Mouse (Mus musculus): Measurements from ENCODE around the gene Akr1c20. TPM values are rescaled to one million over a fixed set of nuclear protein-coding genes. Genes with fewer than 3 reads are reported as not detected.

Gene Akr1c20
- polyA plus RNA-seq (2016; fragmentation: Nextera tagmentation; extraction: Ambion mirVana) = not detected in 2 replicates

DNA sequence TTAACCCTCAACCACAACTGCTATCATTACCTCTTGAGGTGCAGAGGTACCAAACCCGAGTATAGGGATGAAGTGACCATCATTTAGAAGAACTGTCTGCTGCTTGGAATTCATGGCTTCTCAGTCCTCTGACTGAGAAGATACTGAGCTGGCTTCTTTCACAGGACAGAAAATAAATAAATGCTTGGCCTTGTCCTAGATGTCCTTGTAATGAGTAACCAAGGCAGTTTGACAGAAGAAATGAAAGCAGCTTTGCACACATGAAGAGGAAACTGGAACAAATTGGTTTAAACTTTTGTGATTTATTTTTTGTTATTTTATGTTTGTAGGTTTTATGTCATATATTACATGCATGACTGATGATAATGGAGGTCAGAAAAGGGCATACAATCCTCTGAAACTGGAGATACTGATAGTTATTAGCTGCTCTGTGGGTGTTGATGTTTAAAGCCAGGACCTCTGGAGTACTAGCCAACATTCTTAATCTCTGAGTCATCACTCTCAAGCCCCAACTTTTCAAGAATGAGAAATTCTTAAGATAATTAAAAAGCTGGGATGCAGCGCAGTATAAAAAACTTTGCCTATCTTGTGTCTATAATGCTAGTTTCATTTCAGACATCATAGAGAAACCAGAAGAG lies at the start of gene Akr1c20:
Gene Akr1c20 (minus strand): TSS at position 145 of the 638 bp plus-strand sequence.
- no peak within 1 kb of the TSS for H3K9ac ChIP-seq (replicated peaks)
- 88% methylated on average over 2 of the region's 2 CpGs for WGBS
- no peaks in the 10 kb centered on the region for H3K36me3 ChIP-seq
- H3K9me3 ChIP-seq = no peaks in the 10 kb centered on the region
- H3K4me3 ChIP-seq = no peak within 1 kb of the TSS
- no peak for ATAC-seq (ENCODE audit: low FRiP score, low read depth)
- H3K27me3 ChIP-seq = no peaks in the 10 kb centered on the region
- no peak within 1 kb of the TSS for H3K27ac ChIP-seq (replicated peaks)
- no peaks in the 10 kb centered on the region for H3K4me1 ChIP-seq
- no peak within 1 kb of the TSS for H3K4me2 ChIP-seq (replicated peaks)

DNA sequence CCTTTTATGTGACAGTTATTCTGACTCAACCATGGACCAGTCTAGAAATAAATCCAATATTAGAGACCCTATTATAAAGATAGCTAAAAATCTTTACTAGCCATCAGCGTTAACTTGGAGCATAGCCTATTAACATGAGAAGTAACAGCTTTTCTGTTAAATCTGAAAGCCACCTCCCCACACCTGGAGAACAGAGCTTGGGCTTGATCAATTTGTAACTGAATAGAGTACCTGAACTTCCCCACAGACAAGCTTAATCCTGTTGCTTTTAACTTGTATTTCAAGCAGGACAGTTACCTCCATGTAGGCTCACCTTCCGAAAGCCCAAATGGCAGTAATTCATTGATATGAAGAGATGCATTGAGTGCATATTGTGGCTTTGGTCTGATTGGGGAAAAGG lies 42.9 kb upstream of the Akr1c20 start:
- no peaks in the 10 kb centered on the region for H3K9me3 ChIP-seq

GRCm38 (mm10) chr13:4560500-4560899 lies 37.4 kb upstream of the Akr1c20 start:
- no peak for ATAC-seq (ENCODE audit: low FRiP score, low read depth)
- Histone ChIP-seq H3K9me3 (no peaks in the 10 kb centered on the region), H3K4me1 (no peaks in the 10 kb centered on the region), H3K4me2 (replicated peaks) (no peak overlapping the region), H3K27me3 (no peaks in the 10 kb centered on the region), H3K9ac (replicated peaks) (no peak overlapping the region), H3K36me3 (no peaks in the 10 kb centered on the region), H3K27ac (replicated peaks) (no peak overlapping the region), H3K4me3 (no peak overlapping the region)

More for the DNA sequence above, 42.9 kb upstream of the Akr1c20 start:
- Histone ChIP-seq H3K27ac (replicated peaks) (no peak overlapping the region), H3K9ac (replicated peaks) (no peak overlapping the region), H3K4me3 (no peak overlapping the region), H3K4me2 (replicated peaks) (no peak overlapping the region), H3K36me3 (no peaks in the 10 kb centered on the region), H3K4me1 (no peaks in the 10 kb centered on the region), H3K27me3 (no peaks in the 10 kb centered on the region)
- ATAC-seq (ENCODE audit: low FRiP score, low read depth) = no peak
- WGBS = 90% methylated on average over 2 of the region's 2 CpGs

DNA sequence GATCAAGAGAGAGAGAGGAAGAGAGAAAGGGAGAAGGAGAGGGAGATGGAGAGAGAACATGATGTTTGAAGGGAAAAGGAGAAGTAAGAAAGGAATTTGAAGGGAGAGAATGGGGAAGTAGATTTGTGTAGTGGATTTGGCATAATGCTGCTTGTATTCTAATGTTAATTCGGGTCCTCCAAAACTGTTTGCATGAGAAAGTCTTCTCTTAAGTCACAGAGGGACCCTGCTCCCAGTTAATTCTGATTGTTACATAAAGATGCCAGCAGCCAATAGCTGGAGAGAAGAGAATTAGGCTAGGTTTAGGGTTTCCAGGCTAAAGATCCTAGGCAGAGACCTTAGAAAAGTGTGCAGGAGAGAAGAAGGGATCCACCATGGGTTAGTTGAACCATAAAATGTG lies 36.0 kb upstream of the Akr1c20 start:
- Histone ChIP-seq H3K27me3 (no peaks in the 10 kb centered on the region), H3K4me2 (replicated peaks) (no peak overlapping the region), H3K4me1 (no peaks in the 10 kb centered on the region), H3K9me3 (no peaks in the 10 kb centered on the region), H3K4me3 (no peak overlapping the region), H3K27ac (replicated peaks) (no peak overlapping the region), H3K9ac (replicated peaks) (no peak overlapping the region), H3K36me3 (no peaks in the 10 kb centered on the region)
- no peak for ATAC-seq (ENCODE audit: low FRiP score, low read depth)
- 68% methylated on average over 1 of the region's 1 CpGs for WGBS

DNA sequence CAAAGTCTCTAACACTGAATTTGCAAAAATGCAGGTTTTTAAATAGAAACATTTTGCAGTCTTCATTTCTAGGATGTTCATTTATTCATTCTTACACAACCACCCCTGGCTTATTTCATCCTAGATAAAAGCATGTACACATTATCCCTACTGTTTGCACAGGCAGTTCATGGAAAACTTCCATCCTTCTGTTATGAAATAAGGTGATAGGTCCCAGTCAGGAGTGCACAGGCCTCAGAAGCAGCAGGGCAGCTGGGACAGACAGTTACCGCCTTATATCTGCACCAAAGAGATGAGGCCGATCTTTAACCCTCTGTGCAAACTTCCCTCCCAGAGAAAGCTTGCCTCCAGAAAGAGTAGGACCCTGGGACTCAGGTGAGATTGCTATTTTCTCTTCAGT lies 8.3 kb downstream of the Akr1c20 start:
- Histone ChIP-seq H3K4me2 (replicated peaks) (no peak overlapping the region), H3K27me3 (no peaks in the 10 kb centered on the region), H3K36me3 (no peaks in the 10 kb centered on the region), H3K9me3 (no peaks in the 10 kb centered on the region), H3K4me1 (no peaks in the 10 kb centered on the region), H3K9ac (replicated peaks) (no peak overlapping the region), H3K4me3 (no peak overlapping the region), H3K27ac (replicated peaks) (no peak overlapping the region)
- WGBS = 93% methylated on average over 2 of the region's 2 CpGs
- no peak for ATAC-seq (ENCODE audit: low FRiP score, low read depth)

GRCm38 (mm10) chr13:4467896-4468295 lies 55.2 kb downstream of the Akr1c20 start:
- ATAC-seq (ENCODE audit: low FRiP score, low read depth) = no peak
- H3K4me3 ChIP-seq = no peak overlapping the region
- H3K27me3 ChIP-seq = no peaks in the 10 kb centered on the region
- no peaks in the 10 kb centered on the region for H3K4me1 ChIP-seq
- H3K4me2 ChIP-seq (replicated peaks) = no peak overlapping the region
- H3K36me3 ChIP-seq = no peaks in the 10 kb centered on the region
- WGBS = 73% methylated on average over 1 of the region's 1 CpGs
- H3K9me3 ChIP-seq = no peaks in the 10 kb centered on the region
- no peak overlapping the region for H3K9ac ChIP-seq (replicated peaks)
- no peak overlapping the region for H3K27ac ChIP-seq (replicated peaks)

GRCm38 (mm10) chr13:4465641-4466040 lies 57.5 kb downstream of the Akr1c20 start:
- H3K9me3 ChIP-seq = no peaks in the 10 kb centered on the region
- ATAC-seq (ENCODE audit: low FRiP score, low read depth) = no peak

More at GRCm38 (mm10) chr13:4465641-4466040, 57.5 kb downstream of the Akr1c20 start:
- no peak overlapping the region for H3K4me3 ChIP-seq
- no peaks in the 10 kb centered on the region for H3K36me3 ChIP-seq
- H3K27me3 ChIP-seq = no peaks in the 10 kb centered on the region
- no peaks in the 10 kb centered on the region for H3K4me1 ChIP-seq
- 86% methylated on average over 2 of the region's 2 CpGs for WGBS
- no peak overlapping the region for H3K27ac ChIP-seq (replicated peaks)
- no peak overlapping the region for H3K4me2 ChIP-seq (replicated peaks)
- no peak overlapping the region for H3K9ac ChIP-seq (replicated peaks)

Other genes starting within 250 kb of the Akr1c20 start
- 0.37 TPM in 1 of 2 replicates, not detected in the other for gene Akr1c12, start 243.9 kb downstream of the Akr1c20 start, polyA plus RNA-seq (2016; fragmentation: Nextera tagmentation; extraction: Ambion mirVana)
- not detected in 2 replicates for gene Akr1c6, start 89.0 kb downstream of the Akr1c20 start, polyA plus RNA-seq (2016; fragmentation: Nextera tagmentation; extraction: Ambion mirVana)
- gene Akr1c21, start 50.7 kb upstream of the Akr1c20 start, polyA plus RNA-seq (2016; fragmentation: Nextera tagmentation; extraction: Ambion mirVana) = not detected in 2 replicates
- gene Akr1e1, start 85.8 kb upstream of the Akr1c20 start, polyA plus RNA-seq (2016; fragmentation: Nextera tagmentation; extraction: Ambion mirVana) = 49.7 and 57.7 TPM in 2 replicates

All from midbrain, embryonic 12.5 days (tissue).